Mouse (Mus musculus) neural tube, embryonic 13.5 days (tissue): ENCODE measurements around the gene Nub1. TPM values are rescaled to one million over a fixed set of nuclear protein-coding genes. Genes with fewer than 3 reads are reported as not detected.
A peak's percentile ranks its signal among the peaks of the same experiment; 100 is the strongest.

Source experiments
- ATAC-seq: fragments of 200-750 bp; cut with Nextera tagmentation; 2 replicates; pipeline ENCODE4 v1.8.0; 2017; ENCODE audit warnings: low read depth, mild to moderate bottlenecking, moderate TSS enrichment, moderate library complexity
- H3K27ac ChIP-seq: fragments of 300-500 bp; sonication (generic); replicated peaks from 2 replicates; pipeline ENCODE4 v1.5.1; 2015; ENCODE audit warnings: moderate library complexity, mild to moderate bottlenecking, inconsistent platforms
- H3K27me3 ChIP-seq: fragments of 300-500 bp; sonication (generic); 2 replicates; pipeline ENCODE4 v1.6.1; 2015; ENCODE audit warnings: mild to moderate bottlenecking, inconsistent platforms
- H3K36me3 ChIP-seq: fragments of 300-500 bp; sonication (generic); 2 replicates; pipeline ENCODE4 v1.6.1; 2015; ENCODE audit warnings: mild to moderate bottlenecking, inconsistent platforms
- H3K4me1 ChIP-seq: fragments of 300-500 bp; sonication (generic); replicated peaks from 2 replicates; pipeline ENCODE4 v1.6.1; 2015; ENCODE audit warnings: inconsistent platforms
- H3K4me2 ChIP-seq: fragments of 300-500 bp; sonication (generic); 2 replicates; pipeline ENCODE4 v1.6.1; 2015; ENCODE audit warnings: inconsistent platforms, mild to moderate bottlenecking, moderate library complexity
- H3K4me3 ChIP-seq: fragments of 300-500 bp; sonication (generic); 2 replicates; pipeline ENCODE4 v1.5.1; 2015; ENCODE audit warnings: mild to moderate bottlenecking, inconsistent platforms
- H3K9ac ChIP-seq: fragments of 300-500 bp; sonication (generic); 2 replicates; pipeline ENCODE4 v1.6.1; 2015; ENCODE audit warnings: moderate library complexity, mild to moderate bottlenecking, inconsistent platforms
- H3K9me3 ChIP-seq: fragments of 300-500 bp; sonication (generic); 2 replicates; pipeline ENCODE4 v1.6.1; 2016; ENCODE audit warnings: inconsistent platforms
- WGBS: fragments of 180-500 bp; shearing (Covaris S2); methylation state at CpG from one replicate; pipeline ENCODE4 v1.1.7; 2015; 5-methylcytosine and 5-hydroxymethylcytosine counted together
- polyA plus RNA-seq: library from polyadenylated mRNA; unstranded; fragments of >200 nt; fragmentation: Nextera tagmentation; extraction: Ambion mirVana; gene quantifications from 2 replicates; pipeline ENCODE4 v1.2.1, GENCODE M21; 2015

The Nub1 gene
- polyA plus RNA-seq, 1 experiment from 2014 or later: 49.9 TPM

DNA sequence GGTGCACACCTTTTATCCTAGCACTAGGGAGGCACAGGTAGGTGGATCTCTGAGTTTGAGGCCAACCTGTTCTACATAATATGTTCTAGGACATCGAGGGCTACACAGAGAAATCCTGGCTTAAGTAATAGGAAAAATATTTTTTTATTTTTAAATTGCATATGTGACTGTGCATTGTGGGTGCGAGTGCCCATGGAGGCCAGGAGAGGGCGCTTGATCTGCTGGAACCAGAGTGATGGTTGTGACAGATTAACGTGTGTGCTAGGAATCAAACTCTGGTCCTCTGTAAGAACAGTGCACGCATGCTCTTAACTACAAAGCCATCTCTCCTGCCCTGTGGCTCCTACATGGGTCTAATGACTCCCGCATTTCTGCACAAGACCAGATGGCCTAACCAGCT, 26.3 kb downstream of the Nub1 start:
- H3K9ac ChIP-seq: no peak overlapping the region
- 93% methylated on average over 6 of the region's 6 CpGs for WGBS
- H3K36me3 ChIP-seq: peaks cover 57% of the 10 kb centered on the region
- H3K27ac ChIP-seq: no peak overlapping the region
- H3K27me3 ChIP-seq: no peaks in the 10 kb centered on the region
- ATAC-seq: no peak
- no peaks in the 10 kb centered on the region for H3K4me1 ChIP-seq
- no peaks in the 10 kb centered on the region for H3K9me3 ChIP-seq
- H3K4me2 ChIP-seq: no peak overlapping the region
- no peak overlapping the region for H3K4me3 ChIP-seq

DNA sequence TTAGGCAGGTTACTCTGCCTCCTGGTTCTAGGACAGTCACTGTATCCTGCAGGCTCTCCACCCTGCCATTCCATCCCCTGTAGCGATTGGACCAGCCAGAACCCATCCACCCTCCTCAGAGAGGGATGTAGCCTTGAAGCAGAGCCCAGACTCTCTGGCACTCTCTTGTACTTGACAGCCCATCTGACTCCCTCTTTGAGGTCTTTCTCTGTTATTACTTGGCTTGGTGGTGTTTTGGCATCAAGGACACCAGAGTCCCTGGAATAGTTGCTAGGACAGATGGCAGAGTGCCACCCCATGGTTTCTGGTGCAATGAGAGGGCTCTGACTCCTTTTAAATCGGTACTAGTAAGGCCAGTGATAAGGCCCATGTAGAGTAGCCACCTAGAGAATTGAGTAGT, 27.9 kb downstream of the Nub1 start:
- Histone ChIP-seq H3K27ac (no peak overlapping the region), H3K36me3 (peaks cover 42% of the 10 kb centered on the region), H3K4me2 (no peak overlapping the region), H3K9ac (no peak overlapping the region), H3K4me3 (no peak overlapping the region), H3K4me1 (no peaks in the 10 kb centered on the region), H3K9me3 (no peaks in the 10 kb centered on the region), H3K27me3 (no peaks in the 10 kb centered on the region)
- 82% methylated on average over 2 of the region's 2 CpGs for WGBS
- ATAC-seq: no peak

DNA sequence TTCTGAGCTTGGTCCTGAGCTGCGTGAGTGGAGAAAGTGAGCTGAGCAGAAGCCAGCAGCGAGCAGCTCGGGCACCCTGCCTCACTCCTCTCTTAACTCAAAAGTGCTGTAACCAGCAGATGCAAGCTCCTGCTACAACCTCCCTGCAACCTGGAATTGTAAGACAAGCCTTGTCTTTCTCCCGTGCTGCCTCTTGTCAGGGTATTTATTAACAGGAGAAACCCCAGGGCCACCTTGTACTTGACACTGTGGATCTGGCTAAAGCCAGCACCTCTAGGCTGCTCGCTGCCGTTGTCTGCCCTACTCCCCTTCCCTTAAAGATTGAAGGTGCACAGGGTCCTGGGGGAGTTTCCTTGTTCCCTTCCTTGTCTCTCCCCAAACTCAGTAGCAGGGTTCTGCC, 28.7 kb downstream of the Nub1 start:
- H3K4me1 ChIP-seq: no peaks in the 10 kb centered on the region
- peaks cover 34% of the 10 kb centered on the region for H3K36me3 ChIP-seq
- 84% methylated on average over 6 of the region's 6 CpGs for WGBS
- no peaks in the 10 kb centered on the region for H3K9me3 ChIP-seq
- no peak overlapping the region for H3K9ac ChIP-seq
- no peak overlapping the region for H3K4me2 ChIP-seq
- no peak overlapping the region for H3K27ac ChIP-seq
- no peak for ATAC-seq
- H3K4me3 ChIP-seq: no peak overlapping the region
- H3K27me3 ChIP-seq: no peaks in the 10 kb centered on the region

GRCm38 (mm10) chr5:24718076-24718475, 32.7 kb downstream of the Nub1 start:
- no peak overlapping the region for H3K9ac ChIP-seq
- H3K27ac ChIP-seq: no peak overlapping the region
- no peaks in the 10 kb centered on the region for H3K4me1 ChIP-seq
- H3K27me3 ChIP-seq: no peaks in the 10 kb centered on the region
- no peak overlapping the region for H3K4me3 ChIP-seq
- no peaks in the 10 kb centered on the region for H3K9me3 ChIP-seq
- WGBS: 89% methylated on average over 6 of the region's 6 CpGs
- no peak overlapping the region for H3K4me2 ChIP-seq
- no peak for ATAC-seq
- no peaks in the 10 kb centered on the region for H3K36me3 ChIP-seq

DNA sequence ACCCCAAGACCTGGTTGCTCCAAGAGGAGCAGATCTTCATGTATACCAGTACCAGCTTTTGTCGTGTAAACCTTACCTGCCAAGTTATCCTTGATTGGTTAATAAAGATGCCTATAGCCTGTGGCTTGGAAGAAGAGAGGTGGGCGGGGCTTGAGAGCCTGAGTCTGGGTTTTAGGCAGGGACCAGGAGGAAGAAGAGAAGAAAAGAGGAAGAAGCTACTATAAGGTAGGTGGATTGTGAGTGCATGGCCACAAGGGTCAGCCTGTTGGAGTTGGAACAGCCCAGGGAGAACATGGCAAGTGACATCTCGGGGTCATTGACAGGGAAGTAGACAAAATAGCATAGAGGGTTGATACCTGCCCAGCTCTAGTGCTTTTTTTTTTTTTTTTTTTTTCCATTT, 34.5 kb downstream of the Nub1 start:
- peaks cover 8% of the 10 kb centered on the region for H3K4me1 ChIP-seq
- no peak overlapping the region for H3K4me2 ChIP-seq
- no peaks in the 10 kb centered on the region for H3K27me3 ChIP-seq
- H3K9ac ChIP-seq: no peak overlapping the region
- H3K36me3 ChIP-seq: no peaks in the 10 kb centered on the region
- no peak overlapping the region for H3K27ac ChIP-seq
- ATAC-seq: no peak
- no peak overlapping the region for H3K4me3 ChIP-seq
- WGBS: 81% methylated on average over 3 of the region's 3 CpGs
- H3K9me3 ChIP-seq: no peaks in the 10 kb centered on the region

DNA sequence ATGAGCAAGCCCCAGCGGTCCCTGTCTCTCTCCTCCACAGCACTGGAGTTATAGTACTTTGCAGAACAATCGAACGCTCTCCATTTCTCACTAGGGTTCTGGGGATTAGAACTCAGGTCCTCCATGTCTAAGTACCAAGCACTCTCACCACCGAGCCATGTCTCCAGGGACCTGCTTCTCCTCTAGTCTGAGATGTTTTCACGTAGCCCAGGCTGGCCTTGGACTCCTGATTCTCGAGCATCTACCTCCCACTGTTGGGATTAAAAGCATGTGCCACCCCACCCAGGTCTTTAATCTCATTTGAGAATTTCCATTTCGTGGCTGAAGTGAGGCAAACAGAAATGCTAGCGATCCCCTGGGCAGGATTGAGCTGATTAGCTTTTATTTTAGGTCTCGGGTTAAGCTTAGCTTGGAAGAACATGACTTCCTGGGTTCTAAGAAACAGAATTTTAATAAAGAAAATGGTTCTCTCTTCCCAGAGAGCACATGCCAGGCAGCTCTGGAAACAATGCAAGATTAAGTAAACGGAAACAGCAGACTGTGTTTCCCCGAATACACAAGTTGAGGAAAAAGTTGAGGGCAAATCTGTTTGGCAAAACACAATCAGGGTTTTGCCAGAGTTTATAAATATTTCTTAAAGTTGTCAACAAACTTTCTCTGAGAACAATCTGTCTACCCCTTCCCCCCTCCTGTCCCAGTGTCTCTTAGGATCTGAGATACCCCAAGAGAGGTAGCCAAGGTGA, 38.4 kb downstream of the Nub1 start:
- Histone ChIP-seq H3K4me3 (no peak overlapping the region), H3K9ac (no peak overlapping the region), H3K4me2 (no peak overlapping the region), H3K27me3 (peaks cover 9% of the 10 kb centered on the region), H3K36me3 (no peaks in the 10 kb centered on the region), H3K9me3 (no peaks in the 10 kb centered on the region), H3K27ac (no peak overlapping the region), H3K4me1 (peaks cover 12% of the 10 kb centered on the region)
- WGBS: 80% methylated on average over 11 of the region's 11 CpGs
- ATAC-seq: no peak

- Histone ChIP-seq H3K4me3 (no peak overlapping the region), H3K27ac (0 out of 2 replicates have a peak overlapping the region, but pooled peaks have one; percentile 52), H3K9ac (no peak overlapping the region), H3K27me3 (peaks cover 14% of the 10 kb centered on the region), H3K4me2 (no peak overlapping the region), H3K9me3 (no peaks in the 10 kb centered on the region), H3K36me3 (no peaks in the 10 kb centered on the region), H3K4me1 (peaks cover 12% of the 10 kb centered on the region)
- ATAC-seq: no peak
- 84% methylated on average over 5 of the region's 5 CpGs for WGBS
Measured at GRCm38 (mm10) chr5:24724270-24724634, 38.9 kb downstream of the Nub1 start.

GRCm38 (mm10) chr5:24724805-24725204, 39.5 kb downstream of the Nub1 start:
- Histone ChIP-seq H3K27me3 (peaks cover 20% of the 10 kb centered on the region), H3K9me3 (no peaks in the 10 kb centered on the region), H3K4me3 (no peak overlapping the region), H3K27ac (peak overlapping the region; percentile 52), H3K9ac (no peak overlapping the region), H3K4me1 (peaks cover 17% of the 10 kb centered on the region), H3K36me3 (no peaks in the 10 kb centered on the region), H3K4me2 (no peak overlapping the region)
- ATAC-seq: peak; percentile 68; the same call in 1 of the 2 replicates
- WGBS: 60% methylated on average over 5 of the region's 5 CpGs

GRCm38 (mm10) chr5:24725897-24726296, 40.6 kb downstream of the Nub1 start:
- no peak for ATAC-seq

GRCm38 (mm10) chr5:24726901-24727836, 41.8 kb downstream of the Nub1 start:
- no peaks in the 10 kb centered on the region for H3K36me3 ChIP-seq
- H3K4me2 ChIP-seq: no peak overlapping the region
- peaks cover 43% of the 10 kb centered on the region for H3K27me3 ChIP-seq
- 65% methylated on average over 12 of the region's 12 CpGs for WGBS
- H3K4me1 ChIP-seq: peaks cover 38% of the 10 kb centered on the region
- ATAC-seq: no peak
- H3K9ac ChIP-seq: no peak overlapping the region
- H3K27ac ChIP-seq: no peak overlapping the region
- H3K9me3 ChIP-seq: no peaks in the 10 kb centered on the region
- H3K4me3 ChIP-seq: no peak overlapping the region

More at GRCm38 (mm10) chr5:24725897-24726296, 40.6 kb downstream of the Nub1 start:
- peaks cover 28% of the 10 kb centered on the region for H3K4me1 ChIP-seq
- peaks cover 31% of the 10 kb centered on the region for H3K27me3 ChIP-seq
- H3K27ac ChIP-seq: no peak overlapping the region
- H3K9me3 ChIP-seq: no peaks in the 10 kb centered on the region
- no peak overlapping the region for H3K9ac ChIP-seq
- H3K4me2 ChIP-seq: no peak overlapping the region
- no peaks in the 10 kb centered on the region for H3K36me3 ChIP-seq
- 69% methylated on average over 6 of the region's 6 CpGs for WGBS
- no peak overlapping the region for H3K4me3 ChIP-seq

- no peak overlapping the region for H3K27ac ChIP-seq
- H3K4me1 ChIP-seq: peaks cover 43% of the 10 kb centered on the region
- ATAC-seq: no peak
- WGBS: 2% methylated on average over 49 of the region's 49 CpGs
- no peaks in the 10 kb centered on the region for H3K36me3 ChIP-seq
- no peaks in the 10 kb centered on the region for H3K9me3 ChIP-seq
- peaks cover 44% of the 10 kb centered on the region for H3K27me3 ChIP-seq
- H3K4me2 ChIP-seq: peak overlapping the region; percentile 62
- H3K9ac ChIP-seq: peak overlapping the region; percentile 66
- H3K4me3 ChIP-seq: peak overlapping the region; percentile 41
Measured at GRCm38 (mm10) chr5:24729797-24730487, 44.6 kb downstream of the Nub1 start.

DNA sequence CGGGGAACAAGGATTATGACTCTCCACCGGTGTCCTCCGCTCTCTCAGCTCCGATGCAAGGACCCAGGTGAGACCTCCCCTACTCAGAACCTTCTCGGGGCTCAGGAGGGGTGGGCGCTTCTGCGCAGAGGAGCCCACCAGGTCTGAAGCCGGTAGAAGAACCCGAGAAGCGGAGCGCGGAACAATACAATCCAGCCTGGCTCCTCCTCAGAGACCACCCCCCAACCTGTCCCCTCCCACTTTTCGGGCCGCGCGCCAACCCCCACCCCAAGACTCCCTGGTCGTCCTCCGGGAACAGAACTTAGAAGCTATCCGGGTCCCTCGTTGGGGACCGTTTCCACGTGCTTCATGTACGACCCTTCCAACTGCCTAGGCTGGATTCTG, 45.1 kb downstream of the Nub1 start, which contains the start of gene Wdr86:
Gene Wdr86, minus strand, starts transcription at position 240 of the 384 bp plus-strand sequence.
- Histone ChIP-seq H3K27me3 (peaks cover 44% of the 10 kb centered on the region), H3K4me3 (peak within 1 kb of the TSS; percentile 41), H3K36me3 (no peaks in the 10 kb centered on the region), H3K27ac (no peak within 1 kb of the TSS), H3K9ac (peak within 1 kb of the TSS; percentile 66), H3K4me1 (peaks cover 39% of the 10 kb centered on the region), H3K4me2 (peak within 1 kb of the TSS; percentile 62), H3K9me3 (no peaks in the 10 kb centered on the region)
- ATAC-seq: no peak
- under 1% methylated on average over 23 of the region's 23 CpGs for WGBS
